Mouse (Mus musculus) thymus, postnatal 14 days (tissue): Measurements from ENCODE around the gene Olfr741.

ENCODE experiments used
- DNase-seq: peaks from one replicate; pipeline ENCODE4 v3.0.0; 2021

The Olfr741 gene

DNA sequence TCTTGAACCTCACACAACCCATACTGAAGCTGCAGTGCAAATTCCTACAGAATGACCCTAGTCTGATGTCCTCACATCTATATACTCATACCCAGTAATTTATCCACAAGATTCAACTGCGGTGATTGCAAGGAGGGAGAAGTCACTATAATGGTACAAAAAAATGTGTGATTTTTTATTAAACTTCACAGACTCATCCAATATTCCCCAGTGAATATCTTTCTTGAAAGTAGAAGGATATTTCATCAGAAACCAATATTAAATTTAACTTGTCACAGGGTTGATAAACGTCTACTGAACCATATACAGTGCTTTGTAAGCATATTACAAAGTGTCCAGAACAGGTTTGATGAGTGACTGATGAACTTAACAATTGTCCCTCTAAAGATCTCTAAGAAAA is at the start of gene Olfr741:
Gene Olfr741, plus strand, starts transcription at position 301 of the 400 bp plus-strand sequence.
- no peak for DNase-seq

DNA sequence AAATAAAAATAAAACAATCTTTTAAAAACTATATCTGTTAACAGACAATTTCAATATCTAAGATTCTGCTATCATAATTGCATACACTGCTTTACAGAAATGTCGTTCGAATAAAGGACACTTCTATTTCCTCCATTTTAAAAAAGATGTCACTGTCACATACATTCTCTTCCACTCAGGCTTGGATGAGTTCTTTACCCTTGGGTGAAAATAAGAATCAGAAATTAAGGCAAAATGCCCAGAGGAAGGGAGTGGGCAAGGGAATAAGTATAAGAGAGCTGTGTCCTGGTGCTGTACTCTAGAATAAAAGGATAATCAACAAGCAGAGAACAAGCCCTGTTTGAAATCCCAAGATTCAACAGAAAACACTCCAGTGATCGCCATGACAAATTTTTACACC is 27.3 kb upstream of the Olfr741 start, which contains the start of gene Olfr740:
Gene Olfr740, plus strand, starts transcription at position 301 of the 400 bp plus-strand sequence.
- DNase-seq: no peak

GRCm38 (mm10) chr14:50478406-50478805 is 5.9 kb downstream of the Olfr741 start:
- no peak for DNase-seq

- no peak for DNase-seq
Observed at GRCm38 (mm10) chr14:50503300-50503699, 30.8 kb downstream of the Olfr741 start, which contains the start of gene Olfr742. Gene Olfr742 (plus strand): TSS chr14:50503600.

GRCm38 (mm10) chr14:50521539-50521938 is 49.0 kb downstream of the Olfr741 start, which contains the start of gene Olfr743:
Gene Olfr743 (plus strand): TSS chr14:50521839.
- DNase-seq: no peak
